Mouse (Mus musculus): ENCODE measurements around the gene Brpf3.
"Not testable (repeated sequence)": the region's sequence is repeated elsewhere in the genome, so short reads cannot be mapped to it uniquely, and the experiment has no call there.

DNA sequence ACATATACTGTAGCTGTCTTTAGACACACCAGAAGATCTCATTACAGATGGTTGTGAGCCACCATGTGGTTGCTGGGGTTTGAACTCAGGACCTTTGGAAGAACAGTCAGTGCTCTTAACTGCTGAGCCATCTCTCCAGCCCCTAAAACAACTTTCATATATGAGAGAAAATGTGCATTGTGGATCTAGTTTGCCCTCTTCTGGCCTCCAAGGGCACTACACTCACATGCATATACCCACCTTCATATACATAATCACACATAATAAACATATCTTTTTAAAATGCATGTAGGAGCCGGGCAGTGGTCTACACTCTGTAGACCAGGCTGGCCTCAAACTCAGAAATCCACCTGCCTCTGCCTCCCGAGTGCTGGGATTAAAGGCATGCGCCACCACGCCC lies 41.1 kb downstream of the Brpf3 start:
- TF ChIP-seq POLR2A (IDR thresholded peaks at IDR 0.05; ENCODE audit: extremely low read depth, insufficient read depth, low read length) = not testable (repeated sequence)
- TF ChIP-seq CTCF (IDR thresholded peaks at IDR 0.05; ENCODE audit: low read depth, low read length) = 0 out of 2 replicates have a peak, but pooled peaks have one; percentile 14

Measured in liver, adult 2 months (tissue).